Mouse (Mus musculus) heart, adult 18-20 months (tissue): ENCODE results near the gene Fbln2. TPM values are rescaled to one million over a fixed set of nuclear protein-coding genes. Genes with fewer than 3 reads are reported as not detected.

Experiments used
- total RNA-seq, 2 experiments: library from RNA; stranded (reverse); gene quantifications; 2 replicates each; pipeline ENCODE4 v1.2.3; 2021

Fbln2 gene
- total RNA-seq, 2 experiments from 2014 or later, result 42.0 to 43.1 TPM

Other genes starting within 250 kb of the Fbln2 start
- gene Iqsec1, start 223.8 kb upstream of the Fbln2 start, total RNA-seq, result 100 to 1,000 TPM; 133 to 153 TPM
- 1 to 10 TPM; 2.6 to 6.9 TPM for gene Nup210, start 95.6 kb upstream of the Fbln2 start, total RNA-seq
- 10 to 100 TPM; 20.9 to 21.3 TPM for gene Hdac11, start 55.8 kb upstream of the Fbln2 start, total RNA-seq
- gene Wnt7a, start 198.9 kb downstream of the Fbln2 start, total RNA-seq, result not detected